Mouse (Mus musculus) erythroblast, embryonic 14.5 days (primary cell): ENCODE data around the gene Gpr37l1. TPM values are rescaled to one million over a fixed set of nuclear protein-coding genes. Genes with fewer than 3 reads are reported as not detected.

Experiments
- H3K27me3 ChIP-seq: 2 replicates; pipeline ENCODE4 v1.6.1; 2012; ENCODE audit warnings: inconsistent platforms; ENCODE audit not compliant: control insufficient read depth
- H3K36me3 ChIP-seq: 2 replicates; pipeline ENCODE4 v1.6.1; 2012; ENCODE audit warnings: mild to moderate bottlenecking, inconsistent platforms; ENCODE audit not compliant: control insufficient read depth
- H3K4me1 ChIP-seq: 2 replicates; pipeline ENCODE4 v1.6.1; 2012; ENCODE audit warnings: inconsistent platforms; ENCODE audit not compliant: control insufficient read depth
- H3K4me3 ChIP-seq: replicated peaks from 2 replicates; pipeline ENCODE3; 2012; ENCODE audit warnings: moderate library complexity, mild to moderate bottlenecking, inconsistent platforms
- H3K9me3 ChIP-seq: 2 replicates; pipeline ENCODE4 v1.6.1; 2012; ENCODE audit warnings: low read length, inconsistent platforms, mixed read lengths; ENCODE audit not compliant: control insufficient read depth
- GATA1 ChIP-seq: IDR thresholded peaks from 2 replicates; pipeline ENCODE4 v1.6.1; 2012; ENCODE audit warnings: low read length, inconsistent platforms, mixed read lengths
- TAL1 ChIP-seq: IDR thresholded peaks from 3 replicates; pipeline ENCODE4 v1.6.1; 2012; ENCODE audit warnings: low read length, inconsistent platforms, mixed read lengths
- polyA plus RNA-seq: library from polyadenylated mRNA; stranded (reverse); fragments of >175 nt; gene quantifications from 2 replicates; pipeline ENCODE4 v1.2.3, GENCODE M21; 2012

The Gpr37l1 gene
- polyA plus RNA-seq, 1 experiment: not detected

- H3K4me1 ChIP-seq: no peaks in the 10 kb centered on the region
- TF ChIP-seq TAL1 (no peak), GATA1 (no peak)
- no peaks in the 10 kb centered on the region for H3K36me3 ChIP-seq
- no peak overlapping the region for H3K4me3 ChIP-seq
- H3K27me3 ChIP-seq: peaks cover 5% of the 10 kb centered on the region
- no peaks in the 10 kb centered on the region for H3K9me3 ChIP-seq
These were observed 16.6 kb upstream of the Gpr37l1 start for GRCm38 (mm10) chr1:135183941-135184570.

GRCm38 (mm10) chr1:135183448-135183847, 16.0 kb upstream of the Gpr37l1 start:
- no peaks in the 10 kb centered on the region for H3K9me3 ChIP-seq
- no peak overlapping the region for H3K4me3 ChIP-seq
- TF ChIP-seq TAL1 (no peak), GATA1 (no peak)
- H3K27me3 ChIP-seq: peaks cover 5% of the 10 kb centered on the region
- no peaks in the 10 kb centered on the region for H3K4me1 ChIP-seq
- no peaks in the 10 kb centered on the region for H3K36me3 ChIP-seq

DNA sequence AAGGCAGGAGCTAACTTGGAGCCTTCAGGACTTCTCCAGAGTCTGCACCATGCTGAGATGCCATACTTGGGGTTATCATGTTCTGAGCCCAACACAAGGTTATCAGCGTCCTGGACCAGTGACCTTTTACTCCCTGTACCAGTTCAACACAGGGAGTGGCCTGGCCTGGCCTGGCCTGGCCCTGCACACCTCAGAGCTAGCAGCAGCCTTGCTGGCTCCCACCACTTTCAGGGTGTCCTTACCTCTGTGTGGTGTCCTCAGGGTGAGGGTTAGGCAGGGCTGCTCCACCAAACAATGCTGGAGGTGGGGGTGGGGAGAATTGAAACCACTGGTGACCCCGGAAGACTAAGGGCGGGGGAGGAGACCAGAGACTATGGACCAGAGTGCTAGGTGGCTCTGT, 15.5 kb upstream of the Gpr37l1 start:
- TF ChIP-seq TAL1 (no peak), GATA1 (no peak)
- Histone ChIP-seq H3K9me3 (no peaks in the 10 kb centered on the region), H3K4me1 (no peaks in the 10 kb centered on the region), H3K27me3 (peaks cover 5% of the 10 kb centered on the region), H3K4me3 (no peak overlapping the region), H3K36me3 (no peaks in the 10 kb centered on the region)

- H3K27me3 ChIP-seq: peaks cover 5% of the 10 kb centered on the region
- H3K4me3 ChIP-seq: no peak overlapping the region
- H3K9me3 ChIP-seq: no peaks in the 10 kb centered on the region
- H3K4me1 ChIP-seq: no peaks in the 10 kb centered on the region
- TF ChIP-seq GATA1 (no peak), TAL1 (no peak)
- no peaks in the 10 kb centered on the region for H3K36me3 ChIP-seq
These were observed 14.6 kb upstream of the Gpr37l1 start for GRCm38 (mm10) chr1:135181880-135182623.

GRCm38 (mm10) chr1:135181275-135181674, 13.8 kb upstream of the Gpr37l1 start:
- H3K9me3 ChIP-seq: no peaks in the 10 kb centered on the region
- H3K27me3 ChIP-seq: 0 out of 2 replicates have a peak, but pooled peaks cover 2% of the 10 kb centered on the region
- H3K4me1 ChIP-seq: no peaks in the 10 kb centered on the region
- no peaks in the 10 kb centered on the region for H3K36me3 ChIP-seq
- no peak overlapping the region for H3K4me3 ChIP-seq
- no peak for TF ChIP-seq TAL1
- TF ChIP-seq GATA1: no peak

GRCm38 (mm10) chr1:135180830-135181229, 13.3 kb upstream of the Gpr37l1 start:
- no peaks in the 10 kb centered on the region for H3K36me3 ChIP-seq
- 0 out of 2 replicates have a peak, but pooled peaks cover under 1% of the 10 kb centered on the region for H3K27me3 ChIP-seq
- H3K4me3 ChIP-seq: no peak overlapping the region
- no peaks in the 10 kb centered on the region for H3K4me1 ChIP-seq
- H3K9me3 ChIP-seq: no peaks in the 10 kb centered on the region
- no peak for TF ChIP-seq GATA1
- no peak for TF ChIP-seq TAL1

DNA sequence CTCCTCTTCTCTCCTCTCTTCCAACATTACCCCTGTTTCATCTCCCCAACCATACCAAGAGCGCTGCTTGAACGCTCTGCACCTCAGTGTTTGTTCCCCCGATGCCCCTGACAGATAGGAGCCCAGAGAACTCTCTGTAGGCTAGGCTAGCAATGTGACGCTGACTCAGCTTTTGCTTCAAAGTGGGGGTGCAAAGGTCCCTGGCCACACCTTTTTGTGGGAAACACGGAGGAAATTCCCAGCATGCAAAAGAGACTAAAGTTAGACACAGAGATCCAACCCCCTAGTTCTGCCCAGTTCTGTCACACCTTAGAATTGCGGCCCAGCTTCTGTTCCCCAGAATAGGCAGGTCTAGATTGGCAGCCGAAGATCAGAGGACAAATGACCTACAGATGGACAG, 11.4 kb upstream of the Gpr37l1 start:
- TF ChIP-seq TAL1: no peak
- no peak for TF ChIP-seq GATA1
- H3K4me1 ChIP-seq: no peaks in the 10 kb centered on the region

GRCm38 (mm10) chr1:135177724-135178123, 10.2 kb upstream of the Gpr37l1 start:
- no peaks in the 10 kb centered on the region for H3K9me3 ChIP-seq
- H3K4me3 ChIP-seq: no peak overlapping the region
- no peaks in the 10 kb centered on the region for H3K4me1 ChIP-seq
- no peaks in the 10 kb centered on the region for H3K27me3 ChIP-seq
- H3K36me3 ChIP-seq: no peaks in the 10 kb centered on the region
- TF ChIP-seq GATA1 (no peak), TAL1 (no peak)

More for the DNA sequence above, 11.4 kb upstream of the Gpr37l1 start:
- H3K9me3 ChIP-seq: no peaks in the 10 kb centered on the region
- no peaks in the 10 kb centered on the region for H3K27me3 ChIP-seq
- no peaks in the 10 kb centered on the region for H3K36me3 ChIP-seq
- no peak overlapping the region for H3K4me3 ChIP-seq

- no peaks in the 10 kb centered on the region for H3K4me1 ChIP-seq
- TF ChIP-seq GATA1 (no peak), TAL1 (no peak)
- H3K4me3 ChIP-seq: no peak overlapping the region
- no peaks in the 10 kb centered on the region for H3K9me3 ChIP-seq
- no peaks in the 10 kb centered on the region for H3K36me3 ChIP-seq
- no peaks in the 10 kb centered on the region for H3K27me3 ChIP-seq
These were observed 7.7 kb upstream of the Gpr37l1 start for GRCm38 (mm10) chr1:135175176-135175575.
